Mouse (Mus musculus) monocyte, adult 5-6 weeks (primary cell): Measurements from ENCODE around the gene Cracr2a. TPM values are rescaled to one million over a fixed set of nuclear protein-coding genes. Genes with fewer than 3 reads are reported as not detected.

Experiments used
- ATAC-seq: fragments of 153-309, 156-312 bp; replicated peaks from 2 replicates; pipeline ENCODE4 v1.8.0; 2017; ENCODE audit warnings: mild to moderate bottlenecking; ENCODE audit not compliant: low TSS enrichment, insufficient number of reproducible peaks, severe bottlenecking, poor library complexity, low FRiP score
- total RNA-seq: library from RNA; stranded (forward); fragments of 200-1000, 200-491, 200-594 nt; gene quantifications from 3 replicates; pipeline ENCODE4 v1.2.3, GENCODE M21; 2017

Cracr2a gene
- total RNA-seq, 1 experiment from 2014 or later, result 14.6 TPM

- no peak for ATAC-seq
Observed at GRCm38 (mm10) chr6:127555553-127555952, 5.6 kb upstream of the Cracr2a start.

DNA sequence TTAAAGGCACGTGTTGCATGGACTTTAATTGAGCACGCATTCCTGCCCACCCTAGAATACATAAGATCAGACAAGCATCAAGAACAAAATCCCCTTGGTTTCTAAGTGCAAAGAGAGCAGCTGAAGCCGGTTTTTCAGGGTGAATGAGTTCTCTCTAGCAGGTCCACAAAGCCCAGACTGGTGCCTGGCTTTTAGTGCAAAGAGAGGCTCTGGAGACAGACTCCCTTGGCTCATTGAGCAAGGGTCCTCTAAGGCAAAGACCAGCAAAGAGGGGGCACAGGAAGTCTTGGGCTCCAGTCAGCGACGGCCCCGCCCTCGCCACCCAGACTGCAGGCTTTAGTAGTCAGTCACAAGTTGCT lies 287 bp upstream of the Cracr2a start:
- ATAC-seq, result no peak

DNA sequence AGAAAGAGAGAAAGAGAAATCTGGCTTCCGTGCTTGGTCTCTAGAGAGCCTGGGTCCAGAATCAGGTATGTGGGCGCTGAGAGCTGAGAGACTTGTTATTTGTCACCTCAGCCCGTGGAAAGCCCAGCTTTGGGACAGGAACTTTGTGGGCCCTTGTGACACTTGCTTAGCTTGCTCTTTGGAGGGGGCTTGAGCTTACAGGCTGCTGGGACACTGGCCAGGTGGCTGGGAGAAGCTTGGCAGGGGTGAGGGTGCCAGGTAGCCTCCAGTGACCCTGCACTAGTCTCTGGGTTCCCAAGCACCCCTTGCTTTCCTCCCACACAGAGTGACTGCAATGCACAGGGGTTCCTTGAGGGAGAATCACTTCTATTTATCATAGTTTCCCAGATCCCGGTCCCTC lies 2.4 kb downstream of the Cracr2a start:
- ATAC-seq, result no peak

- peak; percentile 34; the same call in 1 of the 2 replicates for ATAC-seq
Observed at GRCm38 (mm10) chr6:127565951-127566732, 5.0 kb downstream of the Cracr2a start.

DNA sequence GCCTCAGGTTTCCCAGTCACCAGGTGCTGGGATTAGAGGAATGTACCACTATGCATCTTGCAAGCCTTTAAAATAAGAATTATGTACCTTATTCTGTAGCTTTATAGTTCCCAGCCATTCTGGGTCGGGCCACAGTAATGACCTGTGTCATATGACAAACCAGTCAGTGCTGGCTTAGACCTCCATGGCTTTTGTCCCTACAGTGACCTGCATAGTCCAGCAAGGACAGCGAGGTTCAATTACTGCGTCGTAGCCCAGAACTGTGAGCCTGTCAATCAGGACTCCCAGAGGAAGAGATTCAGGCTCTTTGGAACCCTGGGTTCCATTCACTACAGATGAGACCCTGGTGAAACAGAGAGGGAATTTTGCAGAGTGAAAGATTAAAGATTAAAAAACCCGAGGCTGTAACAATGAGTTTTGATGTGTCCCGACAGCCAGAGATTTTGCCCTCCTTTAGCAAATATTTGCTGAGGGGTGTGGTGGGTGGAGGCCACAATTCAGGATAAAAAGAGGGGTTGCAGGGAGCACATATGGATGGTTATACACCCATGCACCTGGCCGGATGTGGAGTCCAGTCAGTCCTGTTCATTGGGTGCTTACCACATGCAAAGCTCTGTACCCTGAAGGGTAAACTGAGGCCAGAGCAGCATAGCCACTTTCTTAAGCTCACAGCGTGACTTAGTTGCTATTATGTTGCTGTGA lies 10.9 kb downstream of the Cracr2a start:
- no peak for ATAC-seq

- ATAC-seq, result no peak
Observed at GRCm38 (mm10) chr6:127573779-127574463, 12.8 kb downstream of the Cracr2a start.

DNA sequence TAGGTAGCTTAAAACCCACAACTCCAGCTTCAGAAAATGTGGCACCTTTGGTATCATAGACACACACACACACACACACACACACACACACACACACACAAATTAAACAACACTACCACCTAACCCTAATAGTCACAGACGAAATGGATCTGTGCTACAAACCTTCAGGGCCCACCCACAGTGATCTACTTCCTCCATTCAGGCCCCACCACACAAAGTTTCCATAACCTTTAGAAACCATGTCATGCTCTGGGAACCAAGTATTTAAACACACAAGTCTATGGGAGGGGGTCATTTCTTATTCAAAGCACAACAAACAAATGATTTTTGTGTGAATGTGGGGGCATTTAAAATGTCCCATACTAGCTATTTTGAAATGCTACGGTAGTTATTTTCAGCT lies 14.1 kb downstream of the Cracr2a start:
- ATAC-seq, result no peak

GRCm38 (mm10) chr6:127577688-127578087 lies 16.6 kb downstream of the Cracr2a start:
- ATAC-seq, result no peak

DNA sequence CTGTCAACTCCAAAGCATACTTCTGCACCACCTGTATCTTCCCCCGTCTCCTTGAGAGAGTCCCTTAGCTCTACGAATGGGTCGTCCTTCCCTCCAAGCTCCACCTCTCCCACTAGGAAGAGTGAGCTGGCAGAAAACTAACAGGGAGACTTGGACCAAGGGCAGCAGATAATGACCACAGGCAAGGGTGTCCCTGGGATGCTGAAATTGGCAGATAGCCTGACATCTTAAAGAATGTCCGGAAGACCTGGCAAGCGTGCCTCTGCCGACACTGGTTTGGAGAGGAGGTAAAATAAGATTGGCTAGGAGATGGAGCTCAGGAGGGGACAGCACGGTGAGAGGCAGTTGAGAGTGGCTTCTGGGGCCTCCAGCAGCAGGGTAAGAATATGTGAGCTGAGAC lies 17.2 kb downstream of the Cracr2a start:
- ATAC-seq, result no peak

- ATAC-seq, result no peak
Observed at GRCm38 (mm10) chr6:127578810-127579209, 17.7 kb downstream of the Cracr2a start.

- peak; percentile 75 for ATAC-seq
Observed at GRCm38 (mm10) chr6:127581915-127582314, 20.8 kb downstream of the Cracr2a start.

DNA sequence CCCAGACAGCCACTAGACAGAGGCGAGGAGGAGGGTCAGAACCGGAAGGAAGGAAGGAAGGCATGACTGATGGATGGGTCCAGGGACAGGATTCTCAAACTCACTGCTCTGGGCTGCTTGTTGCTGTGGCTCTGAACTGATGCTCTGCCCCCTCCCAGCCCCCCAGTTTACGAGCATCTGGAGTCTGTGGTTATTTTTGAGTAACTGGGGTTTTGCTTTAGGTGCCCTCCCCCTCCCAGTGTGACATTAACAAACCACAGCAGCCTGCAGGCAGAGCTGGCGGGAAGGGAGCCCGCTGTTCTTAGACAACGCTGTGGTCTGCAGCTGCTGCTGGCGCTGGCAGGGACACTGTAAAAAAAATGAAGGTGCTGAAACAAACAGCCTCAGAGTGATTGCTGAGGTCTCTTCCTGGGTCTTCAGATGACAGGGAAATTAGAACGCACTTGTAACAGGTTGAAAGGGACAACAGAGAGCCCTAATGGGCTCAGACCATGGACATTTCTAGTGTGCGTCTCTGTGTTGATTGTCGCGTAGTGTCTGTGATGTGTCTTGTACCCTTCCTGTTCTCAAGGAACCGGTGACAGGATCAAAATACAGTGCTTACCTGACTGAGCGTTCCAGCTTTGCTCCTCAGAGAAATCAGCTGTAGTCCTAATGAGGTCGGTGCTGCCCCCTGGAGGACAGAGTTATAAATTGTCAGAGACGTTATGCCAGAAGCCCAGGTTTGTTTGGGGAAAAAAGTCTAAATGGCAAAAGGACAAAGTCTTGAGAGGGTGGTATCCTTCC lies 21.4 kb downstream of the Cracr2a start:
- ATAC-seq, result peak; percentile 55; the same call in 1 of the 2 replicates

DNA sequence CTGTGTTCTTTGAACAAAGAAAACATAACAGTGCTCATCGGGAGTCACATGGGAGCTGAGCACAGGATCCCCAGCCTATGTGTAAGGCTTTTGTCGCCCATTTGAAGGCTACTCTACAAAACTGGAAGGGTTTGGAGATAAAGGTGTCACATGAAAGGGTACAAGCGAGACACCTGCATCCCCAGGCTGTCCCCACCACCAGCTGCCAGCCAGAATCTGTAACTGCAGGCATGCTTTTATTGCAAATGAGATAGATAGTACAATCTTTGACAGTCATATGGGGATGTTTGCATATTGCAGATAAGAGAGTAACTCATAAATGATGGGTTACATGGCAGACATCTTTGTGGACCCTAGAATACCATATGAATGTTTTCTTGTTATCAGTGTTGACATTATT lies 30.3 kb downstream of the Cracr2a start:
- no peak for ATAC-seq

DNA sequence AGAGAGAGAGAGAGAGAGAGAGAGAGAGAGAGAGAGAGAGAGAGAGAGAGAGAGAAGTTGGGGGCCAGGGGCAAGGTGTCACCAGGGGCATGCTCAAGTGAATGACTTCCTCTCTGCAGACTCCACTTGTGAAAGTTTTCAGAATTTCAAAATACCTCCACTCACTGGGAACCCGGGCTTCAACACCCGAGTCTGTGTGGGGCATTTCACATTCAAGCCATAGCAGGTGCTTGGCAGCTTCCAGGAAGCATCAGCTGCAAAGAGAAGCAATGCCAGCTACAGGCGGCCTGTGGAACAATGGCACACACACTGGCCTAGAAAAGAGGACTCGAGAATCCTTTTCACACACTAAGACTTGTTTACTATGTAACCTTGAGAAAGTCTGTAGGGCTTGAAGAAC lies 32.3 kb downstream of the Cracr2a start:
- no peak for ATAC-seq

- no peak for ATAC-seq
Observed at GRCm38 (mm10) chr6:127599280-127599679, 38.1 kb downstream of the Cracr2a start.

- no peak for ATAC-seq
Observed at GRCm38 (mm10) chr6:127605067-127606025, 44.2 kb downstream of the Cracr2a start.

DNA sequence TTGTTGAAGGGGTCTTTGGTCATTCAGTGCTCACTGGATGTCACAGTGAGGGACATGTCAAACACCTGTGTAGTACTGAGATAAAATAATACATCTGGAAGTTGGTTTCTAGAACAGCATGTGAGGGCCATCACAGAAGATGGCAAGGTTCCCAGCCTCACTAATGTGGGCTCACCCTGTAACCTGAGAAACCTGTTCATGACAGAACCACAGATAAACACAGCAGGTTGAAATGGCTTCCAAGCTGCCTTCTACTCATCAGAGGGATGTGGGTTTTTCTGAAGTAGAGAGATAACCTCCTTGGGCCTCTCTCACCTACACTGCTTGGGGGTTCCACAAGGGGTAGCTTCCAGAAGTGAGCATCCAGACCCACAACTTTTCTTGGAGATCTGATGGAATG lies 48.5 kb downstream of the Cracr2a start:
- ATAC-seq, result no peak

DNA sequence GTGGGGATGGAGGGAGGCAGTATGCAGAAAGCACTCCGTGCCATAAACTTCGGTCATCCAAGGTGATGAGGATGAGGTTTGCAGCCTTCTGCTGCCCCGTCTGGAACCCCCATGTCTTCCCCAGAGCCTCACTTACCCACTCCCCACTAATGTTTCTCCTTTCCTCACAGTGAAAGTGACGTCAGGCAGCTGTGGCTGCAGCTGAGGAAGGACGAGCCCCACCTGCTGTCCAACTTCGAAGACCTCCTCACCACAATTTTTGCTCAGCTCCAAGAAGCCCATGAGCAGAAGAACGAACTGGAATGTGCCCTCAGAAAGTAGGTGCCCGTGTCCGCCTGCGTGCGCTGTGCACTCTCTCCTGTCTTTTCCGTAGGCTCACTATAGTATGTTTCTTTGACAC lies 50.1 kb downstream of the Cracr2a start:
- no peak for ATAC-seq
